Mouse (Mus musculus): ENCODE measurements around the gene 4921507P07Rik. TPM values are rescaled to one million over a fixed set of nuclear protein-coding genes. Genes with fewer than 3 reads are reported as not detected.
"Not testable (repeated sequence)": the region's sequence is repeated elsewhere in the genome, so short reads cannot be mapped to it uniquely, and the experiment has no call there.

The 4921507P07Rik gene
- 0.34 and 0.37 TPM in 2 replicates for polyA plus RNA-seq (2015; fragmentation: Nextera tagmentation; extraction: Ambion mirVana)

- peak; percentile 98 for ATAC-seq (replicated peaks; ENCODE audit: insufficient number of reproducible peaks, insufficient read depth, low FRiP score, low read depth)
- no peaks in the 10 kb centered on the region for H3K36me3 ChIP-seq
- WGBS = under 1% methylated on average over 58 of the region's 62 CpGs
- H3K4me3 ChIP-seq = peak within 1 kb of the TSS; percentile 56
- peak within 1 kb of the TSS; percentile 94 for H3K4me2 ChIP-seq
- H3K4me1 ChIP-seq (replicated peaks) = peaks cover 25% of the 10 kb centered on the region
- no peaks in the 10 kb centered on the region for H3K27me3 ChIP-seq
- no peaks in the 10 kb centered on the region for H3K9me3 ChIP-seq (replicated peaks)
- H3K9ac ChIP-seq = peak within 1 kb of the TSS; percentile 54
- H3K27ac ChIP-seq = peak within 1 kb of the TSS; percentile 14; the same call in 1 of the 2 replicates
Observed at GRCm38 (mm10) chr6:50596301-50597211, at the start of gene 4921507P07Rik. Gene 4921507P07Rik, minus strand, starts transcription at chr6:50596632.

DNA sequence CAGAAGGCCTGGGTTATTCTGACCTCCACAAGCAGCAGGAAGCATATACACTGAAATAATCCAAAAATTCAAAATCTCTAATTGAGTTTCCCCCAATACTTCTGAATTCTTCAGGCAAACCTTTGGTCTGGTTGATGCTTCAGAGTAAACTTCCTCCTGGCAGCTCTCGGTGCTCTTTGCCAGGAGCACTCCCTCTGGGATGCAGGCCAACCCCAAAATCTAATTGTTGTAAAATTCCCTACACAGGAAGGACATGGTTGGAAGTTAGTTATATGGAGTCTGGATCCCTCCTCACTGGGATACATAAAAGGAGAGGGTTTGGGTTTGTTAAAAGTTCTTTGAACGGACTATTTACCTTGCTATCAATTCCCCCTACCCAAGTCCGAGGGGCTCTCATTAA lies 48.3 kb upstream of the 4921507P07Rik start:
- Histone ChIP-seq H3K9ac (no peak overlapping the region), H3K27ac (no peak overlapping the region), H3K4me1 (replicated peaks) (no peaks in the 10 kb centered on the region), H3K9me3 (replicated peaks) (no peaks in the 10 kb centered on the region), H3K36me3 (no peaks in the 10 kb centered on the region), H3K4me3 (no peak overlapping the region), H3K4me2 (no peak overlapping the region), H3K27me3 (no peaks in the 10 kb centered on the region)
- 60% methylated on average over 3 of the region's 3 CpGs for WGBS
- no peak for ATAC-seq (replicated peaks; ENCODE audit: insufficient number of reproducible peaks, insufficient read depth, low FRiP score, low read depth)

DNA sequence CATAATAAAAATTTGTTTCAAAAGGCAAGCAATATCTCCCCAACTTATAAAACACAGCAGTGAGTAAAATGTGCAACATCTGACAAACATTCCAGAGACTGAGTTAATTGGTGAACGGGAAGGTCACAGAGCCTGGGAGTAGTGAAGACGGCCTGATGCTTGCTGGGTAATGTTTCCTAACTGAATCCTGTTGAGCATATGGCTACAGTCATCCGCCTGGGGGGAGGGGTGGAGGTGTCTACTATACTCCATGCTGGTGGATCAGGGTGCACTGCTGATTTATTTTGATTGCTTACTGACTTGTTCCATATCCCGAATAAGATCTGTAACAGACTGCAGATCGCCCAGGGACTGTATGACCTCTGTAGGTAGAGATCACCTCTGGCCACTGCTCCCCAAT lies 45.5 kb upstream of the 4921507P07Rik start:
- 72% methylated on average over 5 of the region's 5 CpGs for WGBS
- Histone ChIP-seq H3K9ac (no peak overlapping the region), H3K36me3 (no peaks in the 10 kb centered on the region)

GRCm38 (mm10) chr6:50640377-50640776 lies 43.9 kb upstream of the 4921507P07Rik start:
- H3K9ac ChIP-seq = no peak overlapping the region
- H3K4me3 ChIP-seq = no peak overlapping the region
- no peak for ATAC-seq (replicated peaks; ENCODE audit: insufficient number of reproducible peaks, insufficient read depth, low FRiP score, low read depth)
- no peaks in the 10 kb centered on the region for H3K4me1 ChIP-seq (replicated peaks)
- H3K27me3 ChIP-seq = no peaks in the 10 kb centered on the region
- H3K9me3 ChIP-seq (replicated peaks) = no peaks in the 10 kb centered on the region
- no peak overlapping the region for H3K4me2 ChIP-seq
- WGBS = 71% methylated on average over 4 of the region's 4 CpGs
- H3K36me3 ChIP-seq = no peaks in the 10 kb centered on the region
- H3K27ac ChIP-seq = no peak overlapping the region

More for the DNA sequence above, 45.5 kb upstream of the 4921507P07Rik start:
- H3K4me1 ChIP-seq (replicated peaks) = no peaks in the 10 kb centered on the region
- no peaks in the 10 kb centered on the region for H3K9me3 ChIP-seq (replicated peaks)
- ATAC-seq (replicated peaks; ENCODE audit: insufficient number of reproducible peaks, insufficient read depth, low FRiP score, low read depth) = no peak
- no peaks in the 10 kb centered on the region for H3K27me3 ChIP-seq
- no peak overlapping the region for H3K4me3 ChIP-seq
- H3K4me2 ChIP-seq = no peak overlapping the region
- H3K27ac ChIP-seq = no peak overlapping the region

DNA sequence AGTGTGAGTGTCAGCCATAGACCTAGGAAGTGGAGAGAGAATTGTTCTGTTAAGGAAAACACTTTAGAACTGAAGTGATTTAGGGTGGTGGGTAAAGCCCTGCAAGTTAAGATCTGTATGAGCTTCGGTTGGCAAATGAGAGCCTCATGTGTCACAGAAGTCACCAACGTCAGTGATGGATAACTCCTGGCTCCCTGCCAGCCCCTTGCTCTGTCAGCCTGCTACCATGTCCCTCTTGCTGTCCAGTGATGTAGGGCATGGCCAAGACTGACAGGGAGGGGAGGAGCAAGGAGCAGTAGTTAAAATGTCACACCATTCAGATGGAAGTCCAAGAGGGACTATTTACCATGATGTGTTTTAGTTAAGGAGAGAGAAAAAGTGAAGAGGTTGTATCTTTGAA lies 43.2 kb upstream of the 4921507P07Rik start:
- no peaks in the 10 kb centered on the region for H3K9me3 ChIP-seq (replicated peaks)
- H3K4me2 ChIP-seq = no peak overlapping the region
- no peak for ATAC-seq (replicated peaks; ENCODE audit: insufficient number of reproducible peaks, insufficient read depth, low FRiP score, low read depth)
- no peak overlapping the region for H3K4me3 ChIP-seq
- no peak overlapping the region for H3K27ac ChIP-seq
- no peak overlapping the region for H3K9ac ChIP-seq
- WGBS = 19% methylated on average over 2 of the region's 2 CpGs
- no peaks in the 10 kb centered on the region for H3K36me3 ChIP-seq
- no peaks in the 10 kb centered on the region for H3K27me3 ChIP-seq
- no peaks in the 10 kb centered on the region for H3K4me1 ChIP-seq (replicated peaks)

- 74% methylated on average over 2 of the region's 2 CpGs for WGBS
- H3K4me2 ChIP-seq; H3K27me3 ChIP-seq; H3K36me3 ChIP-seq; H3K4me1 ChIP-seq (replicated peaks); H3K27ac ChIP-seq; H3K9ac ChIP-seq; ATAC-seq (replicated peaks; ENCODE audit: insufficient number of reproducible peaks, insufficient read depth, low FRiP score, low read depth); H3K9me3 ChIP-seq (replicated peaks); H3K4me3 ChIP-seq: not testable (repeated sequence)
Observed at GRCm38 (mm10) chr6:50626170-50626569, 29.7 kb upstream of the 4921507P07Rik start.

GRCm38 (mm10) chr6:50618273-50618672 lies 21.8 kb upstream of the 4921507P07Rik start:
- H3K36me3 ChIP-seq; H3K4me1 ChIP-seq (replicated peaks); H3K4me3 ChIP-seq; H3K4me2 ChIP-seq; H3K27me3 ChIP-seq; H3K9me3 ChIP-seq (replicated peaks); H3K9ac ChIP-seq; H3K27ac ChIP-seq; ATAC-seq (replicated peaks; ENCODE audit: insufficient number of reproducible peaks, insufficient read depth, low FRiP score, low read depth): not testable (repeated sequence)
- WGBS = 87% methylated on average over 1 of the region's 1 CpGs

DNA sequence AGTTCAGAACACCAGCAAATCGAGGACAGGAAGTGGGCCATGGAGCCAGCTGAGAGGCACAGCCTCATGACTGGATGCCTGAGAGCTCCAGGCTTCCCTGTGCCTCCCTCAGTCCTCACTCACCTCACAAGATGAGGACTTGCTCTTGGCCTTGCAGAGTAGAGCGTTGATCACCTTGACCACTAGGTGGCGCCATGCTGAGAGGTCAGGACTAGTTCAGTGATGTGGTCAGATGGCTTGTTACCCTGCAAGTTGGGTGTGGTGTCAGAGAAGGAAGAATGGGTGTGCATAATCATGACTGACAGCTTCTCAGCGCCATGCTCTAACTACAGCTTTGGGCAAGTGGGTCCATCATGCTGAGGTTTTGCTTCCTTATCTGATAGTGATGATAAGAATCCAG lies 5.2 kb upstream of the 4921507P07Rik start:
- ATAC-seq (replicated peaks; ENCODE audit: insufficient number of reproducible peaks, insufficient read depth, low FRiP score, low read depth) = no peak
- H3K9ac ChIP-seq = no peak overlapping the region
- H3K4me1 ChIP-seq (replicated peaks) = peaks cover 18% of the 10 kb centered on the region
- H3K9me3 ChIP-seq (replicated peaks) = no peaks in the 10 kb centered on the region
- H3K36me3 ChIP-seq = no peaks in the 10 kb centered on the region
- no peaks in the 10 kb centered on the region for H3K27me3 ChIP-seq
- no peak overlapping the region for H3K27ac ChIP-seq
- H3K4me3 ChIP-seq = no peak overlapping the region
- H3K4me2 ChIP-seq = no peak overlapping the region
- WGBS = 30% methylated on average over 4 of the region's 4 CpGs

DNA sequence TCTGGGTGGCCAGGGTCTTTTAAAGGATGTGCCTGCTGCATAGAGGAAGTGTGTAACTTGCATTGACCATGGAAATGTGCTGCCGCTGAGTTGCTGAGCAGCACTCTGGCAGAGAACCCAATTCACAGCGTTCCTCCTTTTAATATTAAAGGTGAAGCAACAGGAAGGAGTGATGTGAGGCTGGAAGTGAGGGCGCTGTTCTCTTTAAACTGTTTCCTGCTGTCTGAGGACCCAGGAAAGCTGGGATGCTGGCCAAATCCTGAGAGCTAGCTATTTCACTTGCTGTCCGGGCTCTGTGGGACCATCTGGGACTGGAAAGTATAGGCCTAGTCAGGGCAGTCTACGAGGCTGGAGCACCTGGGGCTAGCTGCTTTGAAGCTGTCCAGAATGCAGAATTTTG lies 2.1 kb upstream of the 4921507P07Rik start:
- no peaks in the 10 kb centered on the region for H3K9me3 ChIP-seq (replicated peaks)
- H3K4me2 ChIP-seq = no peak overlapping the region
- ATAC-seq (replicated peaks; ENCODE audit: insufficient number of reproducible peaks, insufficient read depth, low FRiP score, low read depth) = no peak
- WGBS = 20% methylated on average over 5 of the region's 5 CpGs
- peaks cover 25% of the 10 kb centered on the region for H3K4me1 ChIP-seq (replicated peaks)
- no peaks in the 10 kb centered on the region for H3K27me3 ChIP-seq
- peak overlapping the region; percentile 25; the same call in 1 of the 2 replicates for H3K27ac ChIP-seq
- H3K4me3 ChIP-seq = no peak overlapping the region
- no peaks in the 10 kb centered on the region for H3K36me3 ChIP-seq
- no peak overlapping the region for H3K9ac ChIP-seq

GRCm38 (mm10) chr6:50594372-50594771 lies 2.1 kb downstream of the 4921507P07Rik start:
- ATAC-seq (replicated peaks; ENCODE audit: insufficient number of reproducible peaks, insufficient read depth, low FRiP score, low read depth) = no peak
- 77% methylated on average over 2 of the region's 2 CpGs for WGBS
- Histone ChIP-seq H3K27ac (no peak overlapping the region), H3K4me1 (replicated peaks) (peaks cover 25% of the 10 kb centered on the region), H3K9me3 (replicated peaks) (no peaks in the 10 kb centered on the region), H3K4me2 (no peak overlapping the region), H3K27me3 (no peaks in the 10 kb centered on the region), H3K9ac (no peak overlapping the region), H3K4me3 (no peak overlapping the region), H3K36me3 (no peaks in the 10 kb centered on the region)

GRCm38 (mm10) chr6:50593334-50593845 lies 3.0 kb downstream of the 4921507P07Rik start:
- Histone ChIP-seq H3K9ac (no peak overlapping the region), H3K4me3 (no peak overlapping the region), H3K9me3 (replicated peaks) (no peaks in the 10 kb centered on the region), H3K27ac (no peak overlapping the region), H3K4me1 (replicated peaks) (peaks cover 19% of the 10 kb centered on the region), H3K36me3 (no peaks in the 10 kb centered on the region), H3K4me2 (no peak overlapping the region), H3K27me3 (no peaks in the 10 kb centered on the region)
- WGBS = 55% methylated on average over 10 of the region's 10 CpGs
- ATAC-seq (replicated peaks; ENCODE audit: insufficient number of reproducible peaks, insufficient read depth, low FRiP score, low read depth) = no peak
